Mouse (Mus musculus) erythroblast, embryonic 14.5 days (primary cell): ENCODE results near the gene Olfr1307.

Experiments
- GATA1 ChIP-seq: IDR thresholded peaks from 2 replicates; pipeline ENCODE4 v1.6.1; 2012; ENCODE audit warnings: low read length, inconsistent platforms, mixed read lengths
- TAL1 ChIP-seq: IDR thresholded peaks from 3 replicates; pipeline ENCODE4 v1.6.1; 2012; ENCODE audit warnings: low read length, inconsistent platforms, mixed read lengths

DNA sequence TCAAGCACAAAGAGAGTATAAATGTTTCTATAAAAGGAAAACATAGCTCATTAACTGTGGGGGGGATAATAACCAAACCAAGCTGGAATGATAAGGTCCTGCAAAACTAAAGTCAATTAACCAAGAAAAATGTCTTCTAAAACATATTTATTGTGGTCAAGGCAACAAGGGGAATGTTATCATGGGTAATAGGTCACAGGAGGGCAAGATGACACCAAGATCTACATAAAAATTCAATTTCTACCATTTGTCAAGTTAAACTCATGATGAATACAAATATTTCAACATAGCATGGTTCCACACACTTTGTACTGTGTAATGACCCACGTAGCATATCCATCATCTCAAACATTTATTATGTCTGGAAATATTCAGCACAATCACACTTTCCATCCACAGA is 40.9 kb upstream of the Olfr1307 start, which contains the start of gene Olfr1309:
- TF ChIP-seq GATA1 (no peak), TAL1 (no peak)
